Mouse (Mus musculus) brain, adult 2 months (tissue): ENCODE results near the gene Slc7a15.

ENCODE experiments used
- DNase-seq: peaks from one replicate; pipeline ENCODE4 v3.0.0; 2011; ENCODE audit warnings: low read depth, low spot score

Slc7a15 gene

DNA sequence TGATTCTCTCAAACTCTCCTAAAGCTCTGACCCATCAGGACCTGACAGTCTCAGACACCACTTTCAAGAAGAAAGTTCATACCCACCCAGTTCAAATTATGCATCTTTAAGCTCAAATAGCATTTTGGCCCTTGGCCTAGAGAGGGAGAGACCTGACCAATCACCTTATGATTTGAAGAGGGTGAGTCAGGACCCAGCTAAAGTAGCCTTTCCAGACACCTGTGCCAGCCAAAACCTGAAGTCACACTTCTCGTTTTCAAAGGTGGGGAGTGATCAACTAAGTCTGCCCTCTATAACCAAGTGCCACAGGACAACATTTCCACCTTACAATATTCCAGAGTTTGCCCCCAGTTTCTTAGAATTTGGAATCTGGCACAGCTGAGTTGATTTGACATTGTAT is 111.6 kb downstream of the Slc7a15 start:
- DNase-seq = no peak

DNA sequence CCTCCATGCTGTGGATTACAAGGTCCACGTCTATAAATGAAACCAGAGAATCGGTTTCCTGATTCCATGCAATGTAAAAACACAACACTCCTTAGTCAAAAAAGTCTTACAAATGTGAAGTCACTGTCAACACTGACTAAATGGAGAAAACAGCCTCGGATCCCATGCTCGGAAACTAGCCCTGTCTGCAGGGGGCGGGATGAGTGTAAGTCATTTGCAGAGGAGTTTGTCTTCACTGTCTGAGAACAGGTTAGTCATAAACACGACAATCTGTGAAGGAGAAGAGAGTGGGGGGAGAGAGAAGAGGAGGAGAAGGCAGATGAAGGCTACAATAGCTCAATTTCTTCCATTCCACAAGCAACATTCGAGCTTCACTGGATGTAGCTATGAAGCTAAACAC is 113.6 kb downstream of the Slc7a15 start:
- peak; percentile 58 for DNase-seq

DNA sequence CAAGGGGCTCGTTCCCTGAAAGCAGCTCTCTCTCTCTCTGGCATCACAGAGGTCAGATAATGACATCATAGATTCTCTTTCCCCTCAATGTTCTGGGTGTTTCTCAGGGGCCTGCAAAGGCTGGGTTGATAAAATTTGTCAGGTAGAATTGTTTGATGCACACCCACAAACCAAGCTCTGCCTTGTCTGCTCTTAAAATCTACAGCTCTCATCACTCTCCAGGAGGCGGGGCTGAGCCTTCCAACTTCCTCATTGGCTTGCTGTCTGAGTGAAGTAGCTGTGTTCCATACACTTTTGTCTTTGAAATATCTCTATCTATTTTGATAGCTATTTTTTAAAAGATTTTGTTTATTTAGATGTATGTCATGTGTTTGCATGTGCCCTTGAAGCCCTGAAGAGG is 116.7 kb downstream of the Slc7a15 start:
- DNase-seq = no peak
